Mouse (Mus musculus) adrenal gland, postnatal 14 days (tissue): ENCODE measurements at regions not wholly inside any gene's neighbourhood (a gene's known extent, or its start where the extent isn't known, plus 50 kb on each side); places are given as distances from the start of the nearest gene placed in this dataset.

Source experiments
- DNase-seq: peaks from one replicate; pipeline ENCODE4 v3.0.0; 2021; ENCODE audit warnings: mixed read lengths

- peak; percentile 53 for DNase-seq
Observed at GRCm38 (mm10) chr7:55710872-55711558, 57.0 kb upstream of the Siglech start.
